Mouse (Mus musculus) kidney, adult 2 months (tissue): ENCODE data around the gene Srsf7. TPM values are rescaled to one million over a fixed set of nuclear protein-coding genes. Genes with fewer than 3 reads are reported as not detected.
"Not testable (repeated sequence)": the region's sequence is repeated elsewhere in the genome, so short reads cannot be mapped to it uniquely, and the experiment has no call there.

Source experiments
- DNase-seq: peaks from one replicate; pipeline ENCODE4 v3.0.0; 2021
- H3K27ac ChIP-seq: fragments of 200-500 bp; 2 replicates; pipeline ENCODE4 v1.5.1; 2012; ENCODE audit warnings: low read depth, low read length, control low read depth, inconsistent platforms; ENCODE audit not compliant: insufficient read depth
- H3K27me3 ChIP-seq: fragments of 200-500 bp; replicated peaks from 2 replicates; pipeline ENCODE4 v1.6.1; 2012; ENCODE audit warnings: mild to moderate bottlenecking, moderate library complexity, low read length, inconsistent platforms; ENCODE audit not compliant: control insufficient read depth, insufficient read depth
- H3K36me3 ChIP-seq: fragments of 200-500 bp; 2 replicates; pipeline ENCODE4 v1.6.1; 2012; ENCODE audit warnings: mild to moderate bottlenecking, moderate library complexity, low read length, inconsistent platforms; ENCODE audit not compliant: control insufficient read depth, insufficient read depth
- H3K4me1 ChIP-seq: fragments of 200-500 bp; 2 replicates; pipeline ENCODE4 v1.6.1; 2011; ENCODE audit warnings: low read length; ENCODE audit not compliant: control insufficient read depth, insufficient read depth
- H3K4me3 ChIP-seq: fragments of 200-500 bp; 2 replicates; pipeline ENCODE4 v1.5.1; 2011; ENCODE audit warnings: mild to moderate bottlenecking, low read depth, low read length, control low read depth; ENCODE audit not compliant: insufficient read depth
- CTCF ChIP-seq: fragments of 200-500 bp; conservative IDR thresholded peaks from 2 replicates; pipeline ENCODE4 v1.5.1; 2011; ENCODE audit warnings: low read depth, mild to moderate bottlenecking, control low read depth, low read length, moderate library complexity, mixed read lengths; ENCODE audit not compliant: insufficient read depth, insufficient read length
- POLR2A ChIP-seq: fragments of 200-500 bp; IDR thresholded peaks from one replicate; pipeline ENCODE4 v1.6.1; 2011; ENCODE audit warnings: low read depth, low read length, control low read depth
- WGBS: fragments of 180-500 bp; shearing (Covaris S2); methylation state at CpG from one replicate; pipeline ENCODE4 v1.1.7; 2018; 5-methylcytosine and 5-hydroxymethylcytosine counted together
- polyA plus RNA-seq: library from polyadenylated mRNA; depleted of rRNA; stranded (reverse); fragments of >200 nt; gene quantifications from 2 replicates; pipeline ENCODE4 v1.2.3, GENCODE M21; 2012

The Srsf7 gene
- polyA plus RNA-seq, 1 experiment, result 34.3 TPM

DNA sequence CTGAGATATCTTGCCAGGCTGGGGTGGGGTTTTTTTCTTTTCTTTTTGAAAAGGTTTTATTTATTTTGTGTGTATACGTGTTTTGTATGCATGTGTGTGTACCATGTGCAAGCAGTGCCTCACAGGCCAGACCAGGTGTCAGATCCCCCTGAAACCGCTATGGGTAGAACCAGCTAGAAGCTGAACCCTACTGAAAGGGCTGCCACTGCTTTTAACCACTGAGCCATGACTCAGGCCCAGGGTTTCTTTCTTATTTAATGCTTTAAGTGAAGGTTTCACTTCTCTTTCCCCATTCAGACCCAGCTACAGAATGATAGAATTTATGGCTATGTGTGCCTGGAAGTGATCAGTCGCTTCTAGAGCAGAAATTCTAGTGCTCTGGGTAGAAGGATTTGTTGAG is 29.7 kb upstream of the Srsf7 start:
- 97% methylated on average over 3 of the region's 3 CpGs for WGBS
- no peak overlapping the region for H3K4me3 ChIP-seq
- TF ChIP-seq CTCF (no peak), POLR2A (no peak)
- no peaks in the 10 kb centered on the region for H3K4me1 ChIP-seq
- H3K27me3 ChIP-seq, result no peaks in the 10 kb centered on the region
- H3K27ac ChIP-seq, result no peak overlapping the region
- no peak for DNase-seq
- no peaks in the 10 kb centered on the region; the same call in none of the 2 replicates for H3K36me3 ChIP-seq

GRCm38 (mm10) chr17:80235477-80235876 is 28.4 kb upstream of the Srsf7 start:
- DNase-seq, result no peak
- 66% methylated on average over 3 of the region's 3 CpGs for WGBS
- no peak for TF ChIP-seq CTCF
- TF ChIP-seq POLR2A, result no peak
- Histone ChIP-seq H3K27me3 (no peaks in the 10 kb centered on the region), H3K27ac (no peak overlapping the region), H3K4me3 (no peak overlapping the region), H3K36me3 (no peaks in the 10 kb centered on the region; the same call in 1 of the 2 replicates), H3K4me1 (no peaks in the 10 kb centered on the region)

DNA sequence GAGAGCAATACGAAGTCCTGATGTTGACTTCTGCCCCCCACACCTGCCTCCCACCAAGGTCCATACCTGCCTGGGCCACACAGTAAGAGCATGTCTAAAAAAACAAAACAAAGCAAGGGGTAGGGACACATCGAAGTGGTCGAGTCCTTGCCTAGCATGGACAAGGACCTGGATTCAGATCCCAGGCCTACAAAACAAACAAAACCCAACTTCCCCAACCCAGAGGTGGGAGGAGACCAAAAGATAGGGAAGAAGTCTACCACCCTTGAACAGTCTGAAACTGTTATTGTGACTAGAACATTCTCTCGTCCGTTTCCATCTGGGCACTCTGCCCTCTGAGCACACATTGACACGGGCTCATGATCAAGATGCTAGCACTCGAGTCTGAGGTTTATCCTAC is 27.3 kb upstream of the Srsf7 start:
- DNase-seq, result no peak
- Histone ChIP-seq H3K27me3 (no peaks in the 10 kb centered on the region), H3K4me3 (no peak overlapping the region), H3K36me3 (no peaks in the 10 kb centered on the region), H3K27ac (no peak overlapping the region), H3K4me1 (no peaks in the 10 kb centered on the region)
- 60% methylated on average over 7 of the region's 7 CpGs for WGBS
- TF ChIP-seq POLR2A (no peak), CTCF (no peak)

DNA sequence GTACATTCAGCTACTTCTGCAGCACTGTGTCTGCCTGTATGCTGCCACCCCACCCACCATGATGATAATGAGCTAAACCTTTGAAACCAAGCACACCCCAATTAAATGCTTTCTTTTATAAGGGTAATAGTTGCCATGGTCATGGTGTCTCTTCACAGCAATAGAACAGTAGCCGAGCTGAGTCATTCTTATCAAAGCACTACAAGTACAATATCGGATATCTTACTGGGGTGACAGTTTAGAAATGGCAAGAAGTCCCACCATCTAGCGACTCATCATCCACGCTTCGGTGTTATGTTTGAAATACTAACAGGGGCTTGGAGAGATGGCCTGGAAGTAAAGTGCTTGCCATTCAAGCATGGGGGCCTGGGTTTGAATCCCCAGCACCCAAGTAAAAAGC is 26.7 kb upstream of the Srsf7 start:
- Histone ChIP-seq H3K4me3 (no peak overlapping the region), H3K4me1 (no peaks in the 10 kb centered on the region), H3K36me3 (no peaks in the 10 kb centered on the region), H3K27me3 (no peaks in the 10 kb centered on the region), H3K27ac (no peak overlapping the region)
- no peak for DNase-seq
- TF ChIP-seq CTCF (no peak), POLR2A (no peak)
- 97% methylated on average over 5 of the region's 5 CpGs for WGBS

GRCm38 (mm10) chr17:80229396-80229795 is 22.3 kb upstream of the Srsf7 start:
- TF ChIP-seq POLR2A (no peak), CTCF (no peak)
- H3K4me3 ChIP-seq, result no peak overlapping the region
- H3K36me3 ChIP-seq, result no peaks in the 10 kb centered on the region
- no peak overlapping the region for H3K27ac ChIP-seq
- 71% methylated on average over 2 of the region's 2 CpGs for WGBS
- no peak for DNase-seq
- H3K27me3 ChIP-seq, result no peaks in the 10 kb centered on the region
- no peaks in the 10 kb centered on the region; the same call in 1 of the 2 replicates for H3K4me1 ChIP-seq

GRCm38 (mm10) chr17:80225142-80225541 is 18.0 kb upstream of the Srsf7 start:
- H3K4me3 ChIP-seq, result not testable (repeated sequence)

GRCm38 (mm10) chr17:80224326-80225116 is 17.4 kb upstream of the Srsf7 start, which contains the start of gene Gemin6:
Gemin6 (plus strand) TSS chr17:80224441.
- no peaks in the 10 kb centered on the region for H3K36me3 ChIP-seq
- WGBS, result under 1% methylated on average over 33 of the region's 33 CpGs
- no peaks in the 10 kb centered on the region for H3K27me3 ChIP-seq
- H3K27ac ChIP-seq, result peak within 1 kb of the TSS; percentile 72; the same call in 1 of the 2 replicates
- peaks cover 2% of the 10 kb centered on the region; the same call in 1 of the 2 replicates for H3K4me1 ChIP-seq
- TF ChIP-seq POLR2A (no peak), CTCF (no peak)
- H3K4me3 ChIP-seq, result peak within 1 kb of the TSS; percentile 56
- DNase-seq, result peak; percentile 93

More at GRCm38 (mm10) chr17:80225142-80225541, 18.0 kb upstream of the Srsf7 start:
- DNase-seq, H3K27ac ChIP-seq, H3K36me3 ChIP-seq, H3K4me1 ChIP-seq, H3K27me3 ChIP-seq: not testable (repeated sequence)
- 37% methylated on average over 5 of the region's 5 CpGs for WGBS
